Mouse (Mus musculus): Measurements from ENCODE around the gene Mrfap1.

DNA sequence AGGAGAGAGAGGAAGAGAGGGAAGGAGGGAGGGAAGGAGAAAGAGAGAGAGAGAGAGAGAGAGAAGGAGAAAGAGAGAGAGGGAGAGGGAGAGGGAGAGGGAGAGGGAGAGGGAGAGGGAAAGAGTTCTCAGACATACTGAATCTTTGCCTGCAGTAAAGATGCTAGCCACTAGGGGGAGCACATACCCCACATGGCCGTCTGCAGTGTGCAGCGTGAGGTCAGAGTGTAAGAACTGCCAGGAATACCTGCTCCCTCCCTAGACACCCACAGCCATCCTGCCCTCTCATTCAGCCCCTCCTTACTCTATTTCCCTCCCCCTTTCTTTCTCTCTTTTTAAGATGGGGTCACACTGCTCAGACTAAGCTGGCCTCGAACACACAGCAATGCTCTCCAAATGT lies 14.8 kb upstream of the Mrfap1 start:
- TF ChIP-seq CTCF (IDR thresholded peaks at IDR 0.05; ENCODE audit: insufficient read depth, low read length) (peak; percentile 96), POLR2A (IDR thresholded peaks at IDR 0.05; ENCODE audit: borderline replicate concordance, extremely low read depth, low read depth, low read length) (no peak)
